In the genomic region with DNA sequence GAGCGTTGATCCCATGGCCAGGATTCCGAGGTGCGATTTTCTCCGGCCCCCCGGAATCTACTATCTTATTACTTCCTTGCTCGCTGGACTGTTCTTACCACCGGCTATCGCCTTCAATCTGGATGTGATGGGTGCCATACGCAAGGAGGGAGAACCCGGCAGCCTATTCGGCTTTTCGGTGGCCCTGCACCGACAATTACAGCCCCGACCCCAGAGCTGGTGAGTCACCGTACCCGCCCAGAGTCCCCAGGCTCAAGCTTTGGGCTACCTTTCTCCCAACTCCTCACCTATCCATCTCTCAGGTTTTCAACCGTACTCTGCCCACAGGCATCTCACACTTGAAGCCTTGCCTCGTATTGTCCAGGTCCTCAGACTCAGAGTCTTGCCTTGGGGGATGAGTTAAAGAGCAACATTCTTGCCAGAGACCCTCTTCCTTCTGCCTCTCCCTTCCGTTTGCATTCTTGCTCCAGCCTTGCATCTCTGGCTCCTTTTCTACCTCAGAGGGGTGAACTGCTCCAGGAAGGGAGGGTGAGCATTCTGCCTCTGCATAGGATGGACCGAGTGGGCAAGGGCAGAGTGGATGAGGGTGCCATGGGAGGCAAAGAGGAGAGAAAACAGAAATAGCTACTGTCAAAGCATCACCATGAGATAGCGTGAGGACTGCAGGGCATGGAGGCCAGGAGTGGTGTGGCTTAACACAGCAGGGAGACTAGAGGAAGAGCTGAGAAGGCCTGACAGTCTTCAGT, we compare ENCODE assay signal across 9 mouse cellular contexts. TPM values are rescaled to one million over a fixed set of nuclear protein-coding genes. Genes with fewer than 3 reads are reported as not detected.
DNase-seq lines count a peak whose midpoint lies in the region; ATAC-seq and TF ChIP-seq lines count a peak whose summit lies in the region.
"Had no signal": no experiment of that assay in that cellular context is flagged by ENCODE, and none has a peak within 500 bp of the region (broad histone marks: within the 10 kb centered on the region; RNA-seq: fewer than 3 reads in every experiment).

No protein-coding gene starts in this region.

- H3K4me1 ChIP-seq in forebrain, embryonic 12.5 days = peaks cover 14% of the 10 kb centered on the region
- peaks cover 3% of the 10 kb centered on the region; the same call in 1 of the 2 replicates for H3K4me1 ChIP-seq in limb, embryonic 14.5 days (ENCODE audit: control insufficient read depth, insufficient read depth, low read length)
- H3K4me1 ChIP-seq in stomach, postnatal 0 days (replicated peaks; ENCODE audit: control insufficient read depth, insufficient read depth) = no peaks in the 10 kb centered on the region

- no peak for TF ChIP-seq EP300 in stomach, postnatal 0 days (optimal IDR thresholded peaks at IDR 0.05)

- no peak for DNase-seq in cerebellum, adult 11 months
- peak; percentile 7 to 10 for DNase-seq in B cell, adult 2 months
- DNase-seq in limb, embryonic 14.5 days (ENCODE audit: low spot score) = no peak
- no peak for DNase-seq in stomach, postnatal 0 days (ENCODE audit: low spot score)
- no peak for DNase-seq in c-Kit-positive CD71-positive TER-119-positive erythroid progenitor cells, embryonic 14.5 days (ENCODE audit: low spot score)
- no peak for DNase-seq in frontal cortex, postnatal 36 days (ENCODE audit: low spot score in 2 of 2)

- peak overlapping the region; percentile 29 for H3K9ac ChIP-seq in forebrain, embryonic 12.5 days
- H3K9ac ChIP-seq in limb, embryonic 14.5 days (ENCODE audit: low read depth, low read length, severe bottlenecking) = peak overlapping the region; percentile 31
- peak overlapping the region; percentile 58 for H3K9ac ChIP-seq in stomach, postnatal 0 days (ENCODE audit: low read length)

- WGBS in forebrain, embryonic 12.5 days = 3% methylated on average over 21 of the region's 21 CpGs
- 4% methylated on average over 18 of the region's 21 CpGs for WGBS in limb, embryonic 14.5 days
- WGBS in stomach, postnatal 0 days = 6% methylated on average over 21 of the region's 21 CpGs

- no peak for TF ChIP-seq POLR2A in limb, embryonic 14.5 days (IDR thresholded peaks at IDR 0.05; ENCODE audit: borderline replicate concordance, extremely low read depth, insufficient read depth, insufficient read length)

- TF ChIP-seq CTCF in stomach, postnatal 0 days (IDR thresholded peaks at IDR 0.05; ENCODE audit: low read depth) = no peak

- H3K4me2 ChIP-seq in forebrain, embryonic 12.5 days = peak overlapping the region; percentile 72
- peak overlapping the region; percentile 78 for H3K4me2 ChIP-seq in limb, embryonic 14.5 days (replicated peaks; ENCODE audit: low read depth, low read length, severe bottlenecking)
- H3K4me2 ChIP-seq in stomach, postnatal 0 days (replicated peaks; ENCODE audit: low read depth) = peak overlapping the region; percentile 79

- no peaks in the 10 kb centered on the region for H3K36me3 ChIP-seq in forebrain, embryonic 12.5 days (replicated peaks)
- H3K36me3 ChIP-seq in limb, embryonic 14.5 days (ENCODE audit: control insufficient read depth, insufficient read depth, low read length) = no peaks in the 10 kb centered on the region
- H3K36me3 ChIP-seq in stomach, postnatal 0 days (ENCODE audit: control insufficient read depth, insufficient read depth, low read length) = no peaks in the 10 kb centered on the region

- peaks cover 78% of the 10 kb centered on the region for H3K27me3 ChIP-seq in forebrain, embryonic 12.5 days
- peaks cover 40% of the 10 kb centered on the region for H3K27me3 ChIP-seq in limb, embryonic 14.5 days (ENCODE audit: control insufficient read depth, insufficient read depth, low read length)
- no peaks in the 10 kb centered on the region for H3K27me3 ChIP-seq in stomach, postnatal 0 days (ENCODE audit: control insufficient read depth, insufficient read depth, low read length)

- H3K9me3 ChIP-seq in forebrain, embryonic 12.5 days = no peaks in the 10 kb centered on the region
- H3K9me3 ChIP-seq in limb, embryonic 14.5 days (ENCODE audit: control insufficient read depth, low read length) = no peaks in the 10 kb centered on the region
- H3K9me3 ChIP-seq in stomach, postnatal 0 days (ENCODE audit: control insufficient read depth, low read length) = no peaks in the 10 kb centered on the region

- no peak overlapping the region for H3K27ac ChIP-seq in forebrain, embryonic 12.5 days
- no peak overlapping the region for H3K27ac ChIP-seq in limb, embryonic 14.5 days (replicated peaks; ENCODE audit: low read depth, low read length)
- no peak overlapping the region for H3K27ac ChIP-seq in stomach, postnatal 0 days (replicated peaks)

- H3K4me3 ChIP-seq in forebrain, embryonic 12.5 days (replicated peaks) = peak overlapping the region; percentile 45
- peak overlapping the region; percentile 42 for H3K4me3 ChIP-seq in limb, embryonic 14.5 days (replicated peaks; ENCODE audit: low read length)
- H3K4me3 ChIP-seq in stomach, postnatal 0 days (ENCODE audit: low read depth, low read length) = peak overlapping the region; percentile 47
- H3K4me3 ChIP-seq: erythroblast, embryonic 14.5 days had no signal

- peak; percentile 19 for ATAC-seq in cerebellum, adult (ENCODE audit: insufficient number of reproducible peaks, low FRiP score, low TSS enrichment)
- peak; percentile 9; the same call in 1 of the 2 replicates for ATAC-seq in forebrain, embryonic 12.5 days (ENCODE audit: low FRiP score)
- no peak for ATAC-seq in limb, embryonic 14.5 days (ENCODE audit: low FRiP score, low read depth)
- no peak for ATAC-seq in stomach, postnatal 0 days (ENCODE audit: low FRiP score, low TSS enrichment)

RNA-seq across cellular contexts. Expression of gene Itga7, which starts 0.5 kb away (rescaled TPM):
- polyA plus RNA-seq in forebrain, embryonic 12.5 days (2016; fragmentation: Nextera tagmentation; extraction: Ambion mirVana) = 0.46 and 0.73 TPM in 2 replicates
- polyA plus RNA-seq in limb, embryonic 14.5 days (2012; rRNA removed) = 22.3 and 24.1 TPM in 2 replicates
- polyA plus RNA-seq in limb, embryonic 14.5 days (2014; fragmentation: Nextera tagmentation; extraction: Ambion mirVana) = 7.0 and 11.5 TPM in 2 replicates
- 8.5 and 8.7 TPM in 2 replicates for polyA plus RNA-seq in stomach, postnatal 0 days (2015; fragmentation: Nextera tagmentation; extraction: Ambion mirVana)
- polyA plus RNA-seq: erythroblast, embryonic 14.5 days had no signal

RNA-seq across cellular contexts. Expression of gene Bloc1s1, which starts 10.3 kb away (rescaled TPM):
- polyA plus RNA-seq in forebrain, embryonic 12.5 days (2016; fragmentation: Nextera tagmentation; extraction: Ambion mirVana) = 183 and 188 TPM in 2 replicates
- 211 and 285 TPM in 2 replicates for polyA plus RNA-seq in limb, embryonic 14.5 days (2012; rRNA removed)
- 242 and 262 TPM in 2 replicates for polyA plus RNA-seq in limb, embryonic 14.5 days (2014; fragmentation: Nextera tagmentation; extraction: Ambion mirVana)
- 194 and 198 TPM in 2 replicates for polyA plus RNA-seq in stomach, postnatal 0 days (2015; fragmentation: Nextera tagmentation; extraction: Ambion mirVana)

RNA-seq across cellular contexts. Expression of gene Rdh5, which starts 11.5 kb away (rescaled TPM):
- 11.3 and 13.3 TPM in 2 replicates for polyA plus RNA-seq in forebrain, embryonic 12.5 days (2016; fragmentation: Nextera tagmentation; extraction: Ambion mirVana)
- 17.9 and 23.2 TPM in 2 replicates for polyA plus RNA-seq in limb, embryonic 14.5 days (2012; rRNA removed)
- polyA plus RNA-seq in limb, embryonic 14.5 days (2014; fragmentation: Nextera tagmentation; extraction: Ambion mirVana) = 11.8 and 12.5 TPM in 2 replicates
- polyA plus RNA-seq in stomach, postnatal 0 days (2015; fragmentation: Nextera tagmentation; extraction: Ambion mirVana) = 8.1 and 9.5 TPM in 2 replicates

RNA-seq across cellular contexts. Expression of gene Mettl7b, which starts 26.6 kb away (rescaled TPM):
- not detected in 2 replicates for polyA plus RNA-seq in forebrain, embryonic 12.5 days (2016; fragmentation: Nextera tagmentation; extraction: Ambion mirVana)
- polyA plus RNA-seq in limb, embryonic 14.5 days (2012; rRNA removed) = 0.24 and 0.38 TPM in 2 replicates
- polyA plus RNA-seq in limb, embryonic 14.5 days (2014; fragmentation: Nextera tagmentation; extraction: Ambion mirVana) = 0.21 and 0.80 TPM in 2 replicates
- polyA plus RNA-seq in stomach, postnatal 0 days (2015; fragmentation: Nextera tagmentation; extraction: Ambion mirVana) = 67.6 and 68.0 TPM in 2 replicates
- polyA plus RNA-seq: erythroblast, embryonic 14.5 days had no signal

RNA-seq across cellular contexts. Expression of gene Cd63, which starts 33.4 kb away (rescaled TPM):
- polyA plus RNA-seq in forebrain, embryonic 12.5 days (2016; fragmentation: Nextera tagmentation; extraction: Ambion mirVana) = 129 and 160 TPM in 2 replicates
- polyA plus RNA-seq in limb, embryonic 14.5 days (2012; rRNA removed) = 346 and 448 TPM in 2 replicates
- 942 and 957 TPM in 2 replicates for polyA plus RNA-seq in limb, embryonic 14.5 days (2014; fragmentation: Nextera tagmentation; extraction: Ambion mirVana)
- 760 and 773 TPM in 2 replicates for polyA plus RNA-seq in stomach, postnatal 0 days (2015; fragmentation: Nextera tagmentation; extraction: Ambion mirVana)

Comparison
In these comparisons a context has a peak if more than half of its experiments do, and no peak if none do; other contexts are left out.
1. ATAC-seq: peak in cerebellum, adult (single experiment) and forebrain, embryonic 12.5 days (single experiment); none in limb, embryonic 14.5 days (single experiment) and stomach, postnatal 0 days (single experiment).
2. DNase-seq: peak in B cell, adult 2 months (2 of 2); none in cerebellum, adult 11 months (single experiment), limb, embryonic 14.5 days (single experiment), stomach, postnatal 0 days (single experiment), c-Kit-positive CD71-positive TER-119-positive erythroid progenitor cells, embryonic 14.5 days (single experiment) and frontal cortex, postnatal 36 days (0 of 2).
3. Peak in every context shown above with its lines, with median percentiles within 50 percentile points of each other: H3K4me2 ChIP-seq, H3K4me3 ChIP-seq and H3K9ac ChIP-seq.